Mouse (Mus musculus) hindbrain, embryonic 13.5 days (tissue): ENCODE measurements at regions not wholly inside any gene's neighbourhood (a gene's known extent, or its start where the extent isn't known, plus 50 kb on each side); places are given as distances from the start of the nearest gene placed in this dataset.

ENCODE experiments used
- ATAC-seq: fragments of 200-750 bp; cut with Nextera tagmentation; 2 replicates; pipeline ENCODE4 v1.8.0; 2017; ENCODE audit warnings: moderate TSS enrichment; ENCODE audit not compliant: low FRiP score
- H3K27ac ChIP-seq: fragments of 300-500 bp; sonication (generic); 2 replicates; pipeline ENCODE4 v1.5.1; 2015; ENCODE audit warnings: inconsistent platforms, mild to moderate bottlenecking, moderate library complexity
- H3K27me3 ChIP-seq: fragments of 300-500 bp; sonication (generic); 2 replicates; pipeline ENCODE4 v1.6.1; 2015; ENCODE audit warnings: mild to moderate bottlenecking, inconsistent platforms
- H3K36me3 ChIP-seq: fragments of 300-500 bp; sonication (generic); 2 replicates; pipeline ENCODE4 v1.6.1; 2015; ENCODE audit warnings: mild to moderate bottlenecking, inconsistent platforms
- H3K4me1 ChIP-seq: fragments of 300-500 bp; sonication (generic); replicated peaks from 2 replicates; pipeline ENCODE4 v1.6.1; 2015; ENCODE audit warnings: inconsistent platforms
- H3K4me2 ChIP-seq: fragments of 300-500 bp; sonication (generic); 2 replicates; pipeline ENCODE4 v1.6.1; 2015; ENCODE audit warnings: inconsistent platforms, mild to moderate bottlenecking, moderate library complexity
- H3K4me3 ChIP-seq: fragments of 300-500 bp; sonication (generic); 2 replicates; pipeline ENCODE4 v1.5.1; 2015; ENCODE audit warnings: mild to moderate bottlenecking, inconsistent platforms
- H3K9ac ChIP-seq: fragments of 300-500 bp; sonication (generic); 2 replicates; pipeline ENCODE4 v1.6.1; 2015; ENCODE audit warnings: mild to moderate bottlenecking, inconsistent platforms
- H3K9me3 ChIP-seq: fragments of 300-500 bp; sonication (generic); 2 replicates; pipeline ENCODE4 v1.6.1; 2016; ENCODE audit warnings: inconsistent platforms
- WGBS: fragments of 180-500 bp; shearing (Covaris S2); methylation state at CpG from one replicate; pipeline ENCODE4 v1.1.7; 2015; 5-methylcytosine and 5-hydroxymethylcytosine counted together

GRCm38 (mm10) chr5:47794639-47795272 lies 188.2 kb upstream of the Slit2 start:
- no peak overlapping the region for H3K4me3 ChIP-seq
- no peaks in the 10 kb centered on the region for H3K36me3 ChIP-seq
- WGBS = 92% methylated on average over 6 of the region's 6 CpGs
- no peak overlapping the region for H3K4me2 ChIP-seq
- no peak overlapping the region for H3K27ac ChIP-seq
- no peak overlapping the region for H3K9ac ChIP-seq
- no peaks in the 10 kb centered on the region for H3K27me3 ChIP-seq
- H3K4me1 ChIP-seq = no peaks in the 10 kb centered on the region
- ATAC-seq = no peak
- no peaks in the 10 kb centered on the region for H3K9me3 ChIP-seq

- no peak overlapping the region for H3K27ac ChIP-seq
- no peaks in the 10 kb centered on the region for H3K4me1 ChIP-seq
- WGBS = 87% methylated on average over 3 of the region's 3 CpGs
- H3K27me3 ChIP-seq = no peaks in the 10 kb centered on the region
- no peaks in the 10 kb centered on the region for H3K9me3 ChIP-seq
- no peak overlapping the region for H3K9ac ChIP-seq
- ATAC-seq = no peak
- no peak overlapping the region for H3K4me2 ChIP-seq
- H3K4me3 ChIP-seq = no peak overlapping the region
- H3K36me3 ChIP-seq = no peaks in the 10 kb centered on the region
Observed at GRCm38 (mm10) chr5:47795273-47795672, 187.7 kb upstream of the Slit2 start.

DNA sequence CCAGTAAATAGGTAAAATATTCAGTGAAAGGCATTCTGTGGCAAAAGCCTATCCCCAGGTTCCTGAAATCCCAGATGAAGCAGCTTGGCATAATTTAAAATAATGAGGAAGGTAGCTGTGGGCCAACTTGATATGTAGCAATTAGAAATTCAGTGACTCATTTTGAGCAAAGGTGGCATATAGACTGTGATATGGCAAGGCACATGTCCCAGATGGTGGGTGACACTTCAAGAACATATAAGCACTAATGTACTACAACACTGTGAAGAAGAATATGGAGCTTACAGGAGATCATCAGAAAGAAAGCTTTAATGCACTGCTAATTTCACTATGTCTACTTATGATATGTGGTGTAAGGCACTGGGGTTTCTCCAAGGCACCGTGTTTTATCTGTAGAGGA lies 162.0 kb upstream of the Slit2 start:
- H3K9ac ChIP-seq = no peak overlapping the region
- no peak for ATAC-seq
- H3K4me3 ChIP-seq = no peak overlapping the region
- no peaks in the 10 kb centered on the region for H3K36me3 ChIP-seq
- no peaks in the 10 kb centered on the region for H3K4me1 ChIP-seq
- H3K27ac ChIP-seq = no peak overlapping the region
- WGBS = 97% methylated on average over 1 of the region's 1 CpGs
- H3K4me2 ChIP-seq = no peak overlapping the region
- no peaks in the 10 kb centered on the region for H3K27me3 ChIP-seq
- H3K9me3 ChIP-seq = no peaks in the 10 kb centered on the region

DNA sequence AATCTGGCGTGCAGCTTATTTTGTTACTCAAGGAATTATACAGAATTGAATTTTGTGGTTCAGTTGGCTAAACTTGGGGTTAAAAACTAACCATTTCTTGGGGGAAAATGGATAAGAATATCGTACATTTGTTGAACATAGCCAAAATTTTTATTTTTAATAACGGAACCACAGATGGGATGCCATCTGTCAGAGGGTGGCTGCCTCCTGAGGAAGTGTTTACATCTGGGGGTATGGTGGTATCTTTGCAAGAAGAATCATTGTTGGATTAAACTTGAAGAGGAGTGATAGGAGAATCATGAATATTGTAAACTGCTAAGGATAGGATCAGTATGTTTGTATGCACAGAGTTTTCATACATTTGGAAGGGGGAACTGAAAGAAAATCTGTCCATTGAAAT lies 144.9 kb upstream of the Slit2 start:
- Histone ChIP-seq H3K4me2 (no peak overlapping the region), H3K27me3 (no peaks in the 10 kb centered on the region), H3K4me3 (no peak overlapping the region), H3K27ac (no peak overlapping the region), H3K4me1 (no peaks in the 10 kb centered on the region), H3K36me3 (no peaks in the 10 kb centered on the region), H3K9ac (no peak overlapping the region), H3K9me3 (no peaks in the 10 kb centered on the region)
- ATAC-seq = no peak
- WGBS = 91% methylated on average over 3 of the region's 3 CpGs

- H3K4me2 ChIP-seq = no peak overlapping the region
- H3K4me3 ChIP-seq = no peak overlapping the region
- no peaks in the 10 kb centered on the region for H3K4me1 ChIP-seq
- H3K36me3 ChIP-seq = no peaks in the 10 kb centered on the region
- H3K27ac ChIP-seq = no peak overlapping the region
- H3K9me3 ChIP-seq = no peaks in the 10 kb centered on the region
- no peaks in the 10 kb centered on the region for H3K27me3 ChIP-seq
- 39% methylated on average over 5 of the region's 5 CpGs for WGBS
- H3K9ac ChIP-seq = no peak overlapping the region
- ATAC-seq = no peak
Observed at GRCm38 (mm10) chr5:47869701-47870100, 113.2 kb upstream of the Slit2 start.
